ENCODE assay signal across 29 mouse cellular contexts in the genomic region with DNA sequence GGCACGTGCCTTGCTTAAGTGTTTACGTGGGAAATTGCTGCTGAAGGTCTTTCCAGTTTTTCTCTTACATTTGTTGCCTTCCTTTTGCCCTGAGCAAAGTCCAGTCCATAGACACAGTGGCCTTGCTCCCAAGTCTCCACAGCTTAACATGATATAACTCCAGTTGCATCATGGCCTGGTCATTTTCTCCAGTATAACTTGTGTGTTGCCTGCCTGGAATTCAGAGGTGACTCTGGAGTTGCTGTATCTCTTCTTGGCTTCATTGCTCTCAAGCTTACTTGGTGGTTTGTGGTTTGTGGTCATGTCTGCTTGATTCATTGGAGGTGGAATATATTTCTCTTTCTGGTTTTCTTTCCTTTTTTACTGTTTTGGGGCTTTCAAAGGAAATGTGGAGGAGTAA. TPM values are rescaled to one million over a fixed set of nuclear protein-coding genes. Genes with fewer than 3 reads are reported as not detected.
DNase-seq lines count a peak whose midpoint lies in the region; ATAC-seq lines count a peak whose summit lies in the region.
"Had no signal": no experiment of that assay in that cellular context is flagged by ENCODE, and none has a peak within 500 bp of the region (broad histone marks: within the 10 kb centered on the region; RNA-seq: fewer than 3 reads in every experiment).

No protein-coding gene starts in this region.

- H3K27me3 ChIP-seq in heart, embryonic 10.5 days (ENCODE audit: insufficient read depth, poor library complexity, severe bottlenecking) = no peaks in the 10 kb centered on the region
- H3K27me3 ChIP-seq: embryonic facial prominence, embryonic 12.5 days; embryonic facial prominence, embryonic 15.5 days; heart, embryonic 13.5 days had no signal

- H3K27ac ChIP-seq in heart, embryonic 10.5 days = no peak overlapping the region
- H3K27ac ChIP-seq: embryonic facial prominence, embryonic 12.5 days; embryonic facial prominence, embryonic 15.5 days; gastrocnemius, adult 2 months; heart, embryonic 13.5 days; hindbrain, embryonic 14.5 days; hindbrain, postnatal 0 days had no signal

- no peaks in the 10 kb centered on the region for H3K9me3 ChIP-seq in heart, embryonic 10.5 days
- H3K9me3 ChIP-seq: embryonic facial prominence, embryonic 12.5 days; embryonic facial prominence, embryonic 15.5 days; heart, embryonic 13.5 days had no signal

- WGBS in heart, embryonic 10.5 days = 62% methylated on average over 2 of the region's 2 CpGs

- H3K36me3 ChIP-seq in heart, embryonic 10.5 days = no peaks in the 10 kb centered on the region
- H3K36me3 ChIP-seq: embryonic facial prominence, embryonic 12.5 days; embryonic facial prominence, embryonic 15.5 days; heart, embryonic 13.5 days had no signal

- H3K4me3 ChIP-seq in heart, embryonic 10.5 days = no peak overlapping the region
- H3K4me3 ChIP-seq: embryonic facial prominence, embryonic 12.5 days; embryonic facial prominence, embryonic 15.5 days; gastrocnemius, adult 2 months; heart, embryonic 13.5 days had no signal

- H3K4me1 ChIP-seq in heart, embryonic 10.5 days = no peaks in the 10 kb centered on the region
- H3K4me1 ChIP-seq: embryonic facial prominence, embryonic 12.5 days; embryonic facial prominence, embryonic 15.5 days; heart, embryonic 13.5 days had no signal

- peak; percentile 24 for DNase-seq in heart, adult 11 months
- DNase-seq in heart, embryonic 10.5 days (ENCODE audit: low spot score) = no peak
- DNase-seq in 3134 (ENCODE audit: extremely low read depth, insufficient read length, low spot score) (peak; percentile 6), 416B (ENCODE audit: low read depth) (peak; percentile 5)
- DNase-seq in thymus, adult 18-20 months = no peak
- DNase-seq in kidney, adult 8-10 months = no peak
- DNase-seq: adrenal gland, adult 8-10 months; adrenal gland, postnatal 25 days; B cell, adult 2 months; cerebellum, adult 11-12 months; cerebellum, postnatal 36 days; forebrain, postnatal 0 days; gastrocnemius, adult 2 months; gastrocnemius, postnatal 14 days; heart, adult 18-20 months; heart, postnatal 14 days; heart, postnatal 4 days had no signal

- 0 out of 2 replicates have a peak, but pooled peaks have one; percentile 29 for ATAC-seq in common myeloid progenitor, adult 5-6 weeks (replicated peaks; ENCODE audit: low read depth, poor library complexity, severe bottlenecking)
- ATAC-seq: activated CD4-positive, CD25-positive, alpha-beta regulatory T cell, adult 4 months; CD4-positive, CD25-positive, alpha-beta regulatory T cell, adult 4 months; forebrain, embryonic 14.5 days; hindbrain, postnatal 0 days; inflammation-experienced regulatory T-cells, adult 6 months; intestine, embryonic 16.5 days had no signal

RNA-seq across cellular contexts. Expression of gene Otud7a, which starts 17.7 kb away (rescaled TPM):
- polyA plus RNA-seq in heart, embryonic 10.5 days (2016; fragmentation: Nextera tagmentation; extraction: Ambion mirVana) = 0.14 TPM in 1 of 2 replicates, not detected in the other
- total RNA-seq in common myeloid progenitor, adult 5-6 weeks (2017) = not detected in 2 replicates
- total RNA-seq: gastrocnemius, adult 2 months; heart, adult 18-20 months; heart, postnatal 14 days; MEL had no signal
- polyA plus RNA-seq: activated CD4-positive, CD25-positive, alpha-beta regulatory T cell, adult 4 months; CD4-positive, CD25-positive, alpha-beta regulatory T cell, adult 4 months; inflammation-experienced regulatory T-cells, adult 6 months had no signal

Comparison
In these comparisons a context has a peak if more than half of its experiments do, and no peak if none do; other contexts are left out.
1. DNase-seq: peak in heart, adult 11 months (single experiment), 3134 (single experiment) and 416B (single experiment); none in heart, embryonic 10.5 days (single experiment), thymus, adult 18-20 months (0 of 2) and kidney, adult 8-10 months (0 of 2).